Mouse (Mus musculus): ENCODE data around the gene Tbl3. TPM values are rescaled to one million over a fixed set of nuclear protein-coding genes. Genes with fewer than 3 reads are reported as not detected.

Gene Tbl3
- polyA plus RNA-seq, 1 experiment from 2014 or later = 40.2 TPM

- no peaks in the 10 kb centered on the region; the same call in 1 of the 2 replicates for H3K27me3 ChIP-seq (ENCODE audit: control insufficient read depth, insufficient read depth, low read length)
- peaks cover 31% of the 10 kb centered on the region for H3K36me3 ChIP-seq (ENCODE audit: control insufficient read depth, insufficient read depth, low read length)
- no peak overlapping the region for H3K27ac ChIP-seq (replicated peaks in 1 of 2; ENCODE audit: control insufficient read depth in 1 of 2, insufficient read depth in 1 of 2, low read depth in 2 of 2, low read length in 2 of 2)
- H3K9me3 ChIP-seq (ENCODE audit: control insufficient read depth, low read length) = no peaks in the 10 kb centered on the region
- H3K9ac ChIP-seq (ENCODE audit: low read length) = no peak overlapping the region
- 64% methylated on average over 5 of the region's 5 CpGs for WGBS
- no peak overlapping the region for H3K4me2 ChIP-seq (ENCODE audit: low read length)
- ATAC-seq (ENCODE audit: insufficient number of reproducible peaks, insufficient read depth, low FRiP score, low read depth) = no peak
- no peak overlapping the region for H3K4me3 ChIP-seq (ENCODE audit: control insufficient read depth in 1 of 2, insufficient read depth in 1 of 2, low read depth in 1 of 2, low read length in 2 of 2)
- no peaks in the 10 kb centered on the region for H3K4me1 ChIP-seq (ENCODE audit: control insufficient read depth in 2 of 2, insufficient read depth in 2 of 2, low read length in 2 of 2)
Observed at GRCm38 (mm10) chr17:24743896-24744295, 36.4 kb upstream of the Tbl3 start.

GRCm38 (mm10) chr17:24742307-24742706, 34.8 kb upstream of the Tbl3 start:
- H3K9me3 ChIP-seq (ENCODE audit: control insufficient read depth, low read length) = no peaks in the 10 kb centered on the region
- no peak overlapping the region for H3K27ac ChIP-seq (replicated peaks in 1 of 2; ENCODE audit: control insufficient read depth in 1 of 2, insufficient read depth in 1 of 2, low read depth in 2 of 2, low read length in 2 of 2)
- no peak overlapping the region for H3K9ac ChIP-seq (ENCODE audit: low read length)
- no peak overlapping the region for H3K4me2 ChIP-seq (ENCODE audit: low read length)
- H3K4me1 ChIP-seq (ENCODE audit: control insufficient read depth in 2 of 2, insufficient read depth in 2 of 2, low read length in 2 of 2) = peaks cover under 1 to 3% of the 10 kb centered on the region in 2 experiments; a peak in 2 of 4 replicates
- no peaks in the 10 kb centered on the region for H3K27me3 ChIP-seq (ENCODE audit: control insufficient read depth, insufficient read depth, low read length)
- 70% methylated on average over 8 of the region's 8 CpGs for WGBS
- ATAC-seq (ENCODE audit: insufficient number of reproducible peaks, insufficient read depth, low FRiP score, low read depth) = no peak
- H3K36me3 ChIP-seq (ENCODE audit: control insufficient read depth, insufficient read depth, low read length) = peaks cover 31% of the 10 kb centered on the region
- H3K4me3 ChIP-seq (ENCODE audit: control insufficient read depth in 1 of 2, insufficient read depth in 1 of 2, low read depth in 1 of 2, low read length in 2 of 2) = no peak overlapping the region

GRCm38 (mm10) chr17:24739926-24740325, 32.5 kb upstream of the Tbl3 start:
- WGBS = 81% methylated on average over 8 of the region's 8 CpGs
- Histone ChIP-seq H3K4me3 (ENCODE audit: control insufficient read depth in 1 of 2, insufficient read depth in 1 of 2, low read depth in 1 of 2, low read length in 2 of 2) (no peak overlapping the region), H3K4me1 (ENCODE audit: control insufficient read depth in 2 of 2, insufficient read depth in 2 of 2, low read length in 2 of 2) (peaks cover 4 to 12% of the 10 kb centered on the region in 2 experiments), H3K36me3 (ENCODE audit: control insufficient read depth, insufficient read depth, low read length) (peaks cover 31% of the 10 kb centered on the region), H3K27ac (replicated peaks in 1 of 2; ENCODE audit: control insufficient read depth in 1 of 2, insufficient read depth in 1 of 2, low read depth in 2 of 2, low read length in 2 of 2) (no peak overlapping the region), H3K9ac (ENCODE audit: low read length) (no peak overlapping the region), H3K4me2 (ENCODE audit: low read length) (no peak overlapping the region), H3K9me3 (ENCODE audit: control insufficient read depth, low read length) (no peaks in the 10 kb centered on the region), H3K27me3 (ENCODE audit: control insufficient read depth, insufficient read depth, low read length) (no peaks in the 10 kb centered on the region)
- no peak for ATAC-seq (ENCODE audit: insufficient number of reproducible peaks, insufficient read depth, low FRiP score, low read depth)

DNA sequence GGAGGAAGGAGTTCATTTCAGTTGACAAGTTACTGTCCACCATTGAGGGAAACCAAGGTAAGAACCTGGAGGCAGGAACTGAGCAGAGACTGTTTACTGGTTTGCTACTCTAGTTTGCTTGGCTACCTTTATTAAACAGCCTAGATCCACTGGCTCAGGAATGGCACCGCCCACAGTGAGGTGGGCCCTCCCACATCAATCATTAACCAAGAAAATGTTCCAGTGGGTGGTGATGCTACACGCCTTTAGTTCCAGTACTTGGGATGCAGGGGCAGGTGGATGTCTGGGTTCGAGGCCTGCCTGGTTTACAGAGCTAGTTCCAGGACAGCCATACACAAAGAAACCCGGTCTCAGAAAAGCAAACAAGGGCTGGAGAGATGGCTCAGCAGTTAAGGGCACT, 30.8 kb upstream of the Tbl3 start:
- H3K9ac ChIP-seq (ENCODE audit: low read length) = no peak overlapping the region
- H3K4me1 ChIP-seq (ENCODE audit: control insufficient read depth in 2 of 2, insufficient read depth in 2 of 2, low read length in 2 of 2) = peaks cover 4 to 12% of the 10 kb centered on the region in 2 experiments
- no peaks in the 10 kb centered on the region for H3K9me3 ChIP-seq (ENCODE audit: control insufficient read depth, low read length)
- no peak for ATAC-seq (ENCODE audit: insufficient number of reproducible peaks, insufficient read depth, low FRiP score, low read depth)
- no peak overlapping the region for H3K4me3 ChIP-seq (ENCODE audit: control insufficient read depth in 1 of 2, insufficient read depth in 1 of 2, low read depth in 1 of 2, low read length in 2 of 2)
- H3K36me3 ChIP-seq (ENCODE audit: control insufficient read depth, insufficient read depth, low read length) = peaks cover 31% of the 10 kb centered on the region
- no peak overlapping the region for H3K4me2 ChIP-seq (ENCODE audit: low read length)
- no peak overlapping the region for H3K27ac ChIP-seq (replicated peaks in 1 of 2; ENCODE audit: control insufficient read depth in 1 of 2, insufficient read depth in 1 of 2, low read depth in 2 of 2, low read length in 2 of 2)
- H3K27me3 ChIP-seq (ENCODE audit: control insufficient read depth, insufficient read depth, low read length) = no peaks in the 10 kb centered on the region
- whole genome bisulfite sequencing = 83% methylated on average over 4 of the region's 4 CpGs

GRCm38 (mm10) chr17:24737135-24737810, 29.8 kb upstream of the Tbl3 start:
- peaks cover 9 to 18% of the 10 kb centered on the region in 2 experiments for H3K4me1 ChIP-seq (ENCODE audit: control insufficient read depth in 2 of 2, insufficient read depth in 2 of 2, low read length in 2 of 2)
- peak overlapping the region; percentile 93 for H3K4me2 ChIP-seq (ENCODE audit: low read length)
- peaks cover 23% of the 10 kb centered on the region for H3K36me3 ChIP-seq (ENCODE audit: control insufficient read depth, insufficient read depth, low read length)
- H3K4me3 ChIP-seq (ENCODE audit: control insufficient read depth in 1 of 2, insufficient read depth in 1 of 2, low read depth in 1 of 2, low read length in 2 of 2) = peak overlapping the region; percentile 70 to 94
- no peak for ATAC-seq (ENCODE audit: insufficient number of reproducible peaks, insufficient read depth, low FRiP score, low read depth)
- peak overlapping the region; percentile 84 for H3K9ac ChIP-seq (ENCODE audit: low read length)
- no peaks in the 10 kb centered on the region for H3K9me3 ChIP-seq (ENCODE audit: control insufficient read depth, low read length)
- WGBS = 29% methylated on average over 8 of the region's 8 CpGs
- H3K27me3 ChIP-seq (ENCODE audit: control insufficient read depth, insufficient read depth, low read length) = no peaks in the 10 kb centered on the region
- H3K27ac ChIP-seq (replicated peaks in 1 of 2; ENCODE audit: control insufficient read depth in 1 of 2, insufficient read depth in 1 of 2, low read depth in 2 of 2, low read length in 2 of 2) = no peak overlapping the region

DNA sequence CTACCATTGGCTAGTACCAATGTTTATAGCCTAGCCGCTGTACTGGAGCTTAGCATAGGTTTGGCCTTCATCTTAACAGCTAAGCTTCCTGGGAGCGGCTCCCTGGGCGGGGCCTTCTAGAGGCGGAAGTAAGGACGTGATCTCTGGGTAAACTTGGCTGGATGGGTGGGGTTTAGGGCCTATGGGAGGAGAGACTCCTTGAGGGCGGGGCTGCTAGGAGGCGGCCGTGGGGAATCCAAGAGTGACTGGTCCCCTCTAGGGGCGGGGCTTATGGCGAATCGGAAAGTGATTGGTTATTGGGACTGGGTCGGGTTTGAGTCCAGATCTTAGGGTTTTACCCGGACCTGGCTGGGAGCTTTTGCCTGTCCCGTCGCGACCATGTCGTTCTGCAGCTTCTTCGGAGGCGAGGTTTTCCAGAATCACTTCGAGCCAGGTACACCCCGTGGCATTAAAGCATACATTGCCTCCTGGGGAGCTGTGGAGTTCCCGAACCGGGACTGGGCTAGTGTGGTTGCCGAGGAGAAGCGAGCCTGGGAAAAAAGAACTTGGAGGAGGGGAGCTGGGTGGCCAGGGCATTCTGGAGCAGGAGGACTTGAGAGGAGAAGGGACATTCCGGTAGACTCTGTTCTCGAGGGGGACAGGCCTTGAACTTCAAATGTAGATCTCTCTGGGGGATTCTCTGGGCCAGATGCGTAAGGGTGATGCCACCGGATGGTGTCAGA, 29.0 kb upstream of the Tbl3 start, which contains the start of gene Msrb1:
Msrb1 (plus strand) TSS at position 313 of the 722 bp plus-strand sequence.
- Histone ChIP-seq H3K4me3 (ENCODE audit: control insufficient read depth in 1 of 2, insufficient read depth in 1 of 2, low read depth in 1 of 2, low read length in 2 of 2) (peak within 1 kb of the TSS; percentile 70 to 94), H3K9me3 (ENCODE audit: control insufficient read depth, low read length) (no peaks in the 10 kb centered on the region), H3K27me3 (ENCODE audit: control insufficient read depth, insufficient read depth, low read length) (no peaks in the 10 kb centered on the region), H3K4me2 (ENCODE audit: low read length) (peak within 1 kb of the TSS; percentile 93), H3K27ac (replicated peaks in 1 of 2; ENCODE audit: control insufficient read depth in 1 of 2, insufficient read depth in 1 of 2, low read depth in 2 of 2, low read length in 2 of 2) (peak within 1 kb of the TSS; percentile 54 to 75), H3K9ac (ENCODE audit: low read length) (peak within 1 kb of the TSS; percentile 84), H3K4me1 (ENCODE audit: control insufficient read depth in 2 of 2, insufficient read depth in 2 of 2, low read length in 2 of 2) (peaks cover 13 to 25% of the 10 kb centered on the region in 2 experiments), H3K36me3 (ENCODE audit: control insufficient read depth, insufficient read depth, low read length) (peaks cover 15% of the 10 kb centered on the region)
- under 1% methylated on average over 29 of the region's 29 CpGs for WGBS
- ATAC-seq (ENCODE audit: insufficient number of reproducible peaks, insufficient read depth, low FRiP score, low read depth) = peak; percentile 95

DNA sequence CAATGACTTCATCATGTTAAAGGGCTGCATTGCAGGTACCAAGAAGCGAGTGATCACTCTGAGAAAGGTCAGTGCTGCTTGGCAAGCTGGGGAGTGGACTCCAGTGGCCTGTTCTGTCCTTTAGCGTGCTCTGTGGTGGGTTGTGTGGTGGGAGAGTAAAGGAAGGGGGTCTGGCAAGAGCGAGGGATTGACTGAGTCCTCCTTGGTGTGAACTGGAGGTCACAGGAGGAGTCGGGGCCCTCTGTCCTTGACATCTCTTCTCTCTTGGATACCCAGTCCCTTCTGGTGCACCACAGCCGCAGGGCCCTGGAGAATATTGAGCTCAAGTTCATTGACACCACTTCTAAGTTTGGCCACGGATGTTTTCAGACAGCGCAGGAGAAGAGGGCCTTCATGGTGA, 28.0 kb upstream of the Tbl3 start:
- ATAC-seq (ENCODE audit: insufficient number of reproducible peaks, insufficient read depth, low FRiP score, low read depth) = no peak
- H3K27ac ChIP-seq (replicated peaks in 1 of 2; ENCODE audit: control insufficient read depth in 1 of 2, insufficient read depth in 1 of 2, low read depth in 2 of 2, low read length in 2 of 2) = no peak overlapping the region
- H3K4me3 ChIP-seq (ENCODE audit: control insufficient read depth in 1 of 2, insufficient read depth in 1 of 2, low read depth in 1 of 2, low read length in 2 of 2) = no peak overlapping the region

More for the DNA sequence above, 28.0 kb upstream of the Tbl3 start:
- WGBS = 85% methylated on average over 7 of the region's 7 CpGs
- Histone ChIP-seq H3K9ac (ENCODE audit: low read length) (no peak overlapping the region), H3K27me3 (ENCODE audit: control insufficient read depth, insufficient read depth, low read length) (no peaks in the 10 kb centered on the region), H3K4me1 (ENCODE audit: control insufficient read depth in 2 of 2, insufficient read depth in 2 of 2, low read length in 2 of 2) (peaks cover 13 to 25% of the 10 kb centered on the region in 2 experiments), H3K4me2 (ENCODE audit: low read length) (peak overlapping the region; percentile 93; the same call in 1 of the 2 replicates), H3K9me3 (ENCODE audit: control insufficient read depth, low read length) (no peaks in the 10 kb centered on the region), H3K36me3 (ENCODE audit: control insufficient read depth, insufficient read depth, low read length) (peaks cover 8% of the 10 kb centered on the region)

All from heart, embryonic 14.5 days (tissue).